Mouse (Mus musculus) brain, embryonic 14.5 days (tissue): ENCODE measurements at regions not wholly inside any gene's neighbourhood (a gene's known extent, or its start where the extent isn't known, plus 50 kb on each side); places are given as distances from the start of the nearest gene placed in this dataset.

Experiments
- CTCF ChIP-seq: fragments of 200-500 bp; IDR thresholded peaks from 2 replicates; pipeline ENCODE4 v1.5.1; 2012; ENCODE audit warnings: inconsistent platforms, mild to moderate bottlenecking, moderate library complexity, borderline replicate concordance; ENCODE audit not compliant: insufficient read depth, insufficient read length; ENCODE audit errors: extremely low read depth
- POLR2A ChIP-seq: fragments of 200-500 bp; IDR thresholded peaks from 2 replicates; pipeline ENCODE4 v1.6.1; 2012; ENCODE audit warnings: mild to moderate bottlenecking, inconsistent platforms, borderline replicate concordance; ENCODE audit not compliant: poor library complexity, insufficient read depth, insufficient read length, severe bottlenecking; ENCODE audit errors: extremely low read depth

DNA sequence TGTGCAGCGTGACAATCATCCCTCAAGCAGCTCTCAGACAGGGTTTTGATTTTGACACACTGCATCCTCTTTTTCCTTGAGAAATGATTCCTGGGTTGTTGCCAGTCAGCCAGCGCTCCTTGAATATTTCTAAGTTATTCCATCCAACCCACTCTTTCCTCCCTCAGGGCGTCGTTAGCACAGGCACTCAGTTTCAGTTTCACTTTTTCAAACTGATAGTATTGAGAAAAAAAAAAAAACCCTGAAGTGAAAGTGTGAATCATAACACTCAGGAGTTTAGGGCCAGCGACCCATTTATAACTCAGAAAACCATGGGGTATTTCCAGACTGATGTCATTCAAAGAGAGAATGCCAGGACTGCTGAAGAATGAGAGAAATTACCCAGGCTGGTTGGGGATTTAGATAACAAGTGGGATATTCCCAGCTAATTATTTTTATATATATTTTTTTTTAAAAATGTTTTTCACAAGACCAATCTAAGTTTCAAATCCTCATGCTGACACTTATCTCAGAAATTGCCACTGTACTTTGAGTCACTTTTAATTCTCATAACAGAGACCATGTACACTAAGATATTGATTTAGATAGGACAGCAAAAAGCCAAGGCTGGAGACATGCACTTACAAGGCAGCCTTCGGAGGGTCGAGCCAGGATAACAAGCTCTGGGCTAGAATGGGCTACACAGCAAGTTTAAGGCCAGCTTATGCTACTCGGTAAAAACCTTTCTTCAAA lies 106.5 kb downstream of the A730009L09Rik start:
- TF ChIP-seq CTCF, result no peak
- TF ChIP-seq POLR2A, result no peak
